Mouse (Mus musculus) c-Kit-negative CD71-positive TER-119-positive erythroid progenitor cells, embryonic 14.5 days (primary cell): ENCODE data around the gene Ablim1.

ENCODE experiments used
- DNase-seq: peaks from one replicate; pipeline ENCODE4 v3.0.0-alpha.2; 2013; ENCODE audit warnings: low read depth, low spot score

The Ablim1 gene

GRCm38 (mm10) chr19:57222657-57223056, 92.1 kb downstream of the Ablim1 start:
- DNase-seq, result no peak

- DNase-seq, result no peak
Observed at GRCm38 (mm10) chr19:57221684-57222235, 93.0 kb downstream of the Ablim1 start.

GRCm38 (mm10) chr19:57219758-57220157, 95.0 kb downstream of the Ablim1 start:
- no peak for DNase-seq

DNA sequence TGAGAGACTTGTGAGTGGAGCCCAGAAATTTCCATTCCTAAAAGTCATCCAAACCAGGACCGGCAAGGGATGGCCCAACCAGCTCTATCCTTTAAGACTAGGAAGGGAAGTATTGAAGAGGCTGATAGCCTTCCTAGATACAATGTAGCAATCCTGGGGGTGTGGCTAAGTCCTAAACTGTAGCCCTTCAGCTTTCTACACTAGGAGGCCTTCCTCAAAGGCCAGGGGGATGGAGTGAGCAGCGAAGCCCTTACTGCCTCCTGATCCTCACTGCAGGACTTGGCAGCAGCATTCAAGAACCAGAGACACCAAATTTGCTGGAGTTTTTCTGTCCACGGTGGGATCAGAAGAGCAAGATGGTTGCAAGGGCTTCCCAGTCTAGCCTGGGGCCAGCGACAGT, 97.6 kb downstream of the Ablim1 start:
- DNase-seq, result no peak

- no peak for DNase-seq
Observed at GRCm38 (mm10) chr19:57215527-57215926, 99.2 kb downstream of the Ablim1 start.

DNA sequence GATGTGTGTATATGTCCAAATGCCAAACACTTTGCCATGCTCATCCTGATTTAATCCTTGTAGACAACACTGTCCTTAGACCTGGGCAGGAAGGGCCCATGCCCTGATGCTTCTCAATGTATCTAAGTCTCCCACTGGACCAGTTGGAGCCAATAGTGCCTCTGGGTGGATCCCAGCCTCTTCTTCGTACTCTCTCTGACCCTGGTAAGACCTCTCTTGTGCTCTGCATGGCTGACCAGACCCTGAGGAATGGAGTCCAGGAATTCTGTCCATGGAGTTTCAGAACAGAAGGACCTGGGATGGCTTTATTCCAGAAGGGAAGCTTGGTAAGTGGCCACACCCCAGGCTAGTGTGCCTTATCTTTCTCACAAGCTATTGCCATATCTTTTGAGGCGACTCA, 102.3 kb downstream of the Ablim1 start:
- DNase-seq, result no peak

DNA sequence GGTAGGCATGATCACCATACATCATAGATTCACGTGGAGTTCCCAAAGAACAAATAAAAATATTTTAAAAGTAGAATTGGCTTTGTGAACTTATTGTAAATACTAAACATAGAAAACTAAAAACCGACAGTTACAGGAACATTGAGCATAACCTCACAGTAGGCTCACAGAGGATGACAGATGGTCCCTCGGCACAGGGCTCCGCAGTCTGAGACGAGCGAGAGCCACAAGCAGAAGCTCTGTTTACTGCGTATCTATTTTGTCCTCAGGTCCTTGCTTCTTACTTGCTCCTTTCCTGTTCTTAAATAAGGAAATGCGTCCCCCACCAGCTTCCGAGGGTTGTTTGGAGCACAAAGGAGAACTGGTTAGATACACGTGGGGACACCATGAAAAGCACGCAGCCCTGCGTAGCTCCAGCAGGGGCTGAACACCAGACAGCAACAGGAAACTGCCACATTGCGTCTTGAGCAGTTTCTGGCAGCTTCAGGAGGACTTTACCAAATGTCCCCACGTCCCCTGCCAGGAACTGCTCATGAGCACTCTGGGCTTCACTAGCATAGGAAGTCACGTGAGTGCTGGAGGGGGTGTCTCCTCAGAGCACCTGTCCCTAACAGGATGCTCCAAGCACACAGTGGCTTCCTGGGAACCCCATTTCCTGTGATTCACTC, 103.1 kb downstream of the Ablim1 start:
- DNase-seq, result no peak

- no peak for DNase-seq
Observed at GRCm38 (mm10) chr19:57210924-57211323, 103.8 kb downstream of the Ablim1 start.

GRCm38 (mm10) chr19:57204101-57204500, 110.6 kb downstream of the Ablim1 start:
- no peak for DNase-seq

DNA sequence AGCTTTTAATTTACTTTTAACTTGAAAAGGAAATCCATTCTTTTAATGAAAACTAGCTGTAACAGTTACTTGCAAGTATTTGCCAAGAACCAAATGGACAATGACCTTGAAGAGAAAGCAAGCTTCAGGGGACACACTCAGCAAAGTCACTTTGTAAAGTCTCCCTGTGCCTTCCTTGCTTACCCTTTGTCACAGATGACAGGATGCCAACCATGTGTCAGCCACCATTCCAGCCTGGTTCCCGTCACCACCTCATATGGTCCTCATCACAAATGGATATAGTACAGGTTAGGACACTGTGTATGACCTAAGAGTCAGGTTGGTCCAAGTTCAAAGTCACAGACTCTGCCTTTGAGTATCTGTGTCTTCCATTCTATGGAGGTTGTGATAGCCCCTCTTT, 112.2 kb downstream of the Ablim1 start:
- DNase-seq, result no peak

DNA sequence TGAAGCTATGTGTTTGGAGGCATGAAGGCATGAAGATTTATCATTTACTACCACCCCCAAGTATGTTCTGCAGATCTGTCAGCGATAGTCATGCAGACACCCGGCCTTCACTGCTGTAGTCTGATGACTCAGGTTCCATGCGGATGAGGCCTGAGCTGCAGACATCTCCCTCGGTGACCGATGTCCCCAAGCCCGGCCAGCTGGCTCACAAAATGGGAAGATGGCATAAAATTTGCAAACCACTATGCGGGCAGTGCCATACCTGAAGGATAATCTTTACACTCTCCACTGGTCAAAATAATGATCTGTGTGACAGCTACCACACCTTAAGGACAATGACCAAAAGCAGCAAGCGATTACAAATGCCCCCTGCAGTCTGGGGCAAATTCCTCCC, 113.6 kb downstream of the Ablim1 start:
- no peak for DNase-seq

- no peak for DNase-seq
Observed at GRCm38 (mm10) chr19:57200477-57201089, 114.1 kb downstream of the Ablim1 start.

GRCm38 (mm10) chr19:57199361-57199760, 115.4 kb downstream of the Ablim1 start:
- DNase-seq, result no peak

- DNase-seq, result no peak
Observed at GRCm38 (mm10) chr19:57198531-57198930, 116.2 kb downstream of the Ablim1 start.

DNA sequence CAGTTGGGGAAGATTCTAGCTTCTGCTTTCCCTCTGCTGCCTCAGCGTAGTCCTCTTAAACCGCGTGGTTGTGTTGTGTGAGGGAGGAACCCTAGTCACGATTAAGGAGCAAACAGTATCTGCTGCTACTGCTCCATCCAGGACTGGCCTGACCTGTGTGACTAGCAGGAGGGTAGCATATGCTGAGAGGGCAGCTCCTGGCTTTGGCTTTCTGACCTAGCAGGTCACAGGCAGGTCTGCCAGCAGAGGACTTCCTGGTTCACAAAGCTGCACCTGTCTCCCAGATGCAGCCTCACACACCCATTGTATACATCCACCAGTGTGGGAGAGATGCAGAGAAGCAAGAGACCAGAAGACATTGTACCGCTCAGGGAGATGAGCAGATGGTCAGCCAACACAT, 116.7 kb downstream of the Ablim1 start:
- no peak for DNase-seq

DNA sequence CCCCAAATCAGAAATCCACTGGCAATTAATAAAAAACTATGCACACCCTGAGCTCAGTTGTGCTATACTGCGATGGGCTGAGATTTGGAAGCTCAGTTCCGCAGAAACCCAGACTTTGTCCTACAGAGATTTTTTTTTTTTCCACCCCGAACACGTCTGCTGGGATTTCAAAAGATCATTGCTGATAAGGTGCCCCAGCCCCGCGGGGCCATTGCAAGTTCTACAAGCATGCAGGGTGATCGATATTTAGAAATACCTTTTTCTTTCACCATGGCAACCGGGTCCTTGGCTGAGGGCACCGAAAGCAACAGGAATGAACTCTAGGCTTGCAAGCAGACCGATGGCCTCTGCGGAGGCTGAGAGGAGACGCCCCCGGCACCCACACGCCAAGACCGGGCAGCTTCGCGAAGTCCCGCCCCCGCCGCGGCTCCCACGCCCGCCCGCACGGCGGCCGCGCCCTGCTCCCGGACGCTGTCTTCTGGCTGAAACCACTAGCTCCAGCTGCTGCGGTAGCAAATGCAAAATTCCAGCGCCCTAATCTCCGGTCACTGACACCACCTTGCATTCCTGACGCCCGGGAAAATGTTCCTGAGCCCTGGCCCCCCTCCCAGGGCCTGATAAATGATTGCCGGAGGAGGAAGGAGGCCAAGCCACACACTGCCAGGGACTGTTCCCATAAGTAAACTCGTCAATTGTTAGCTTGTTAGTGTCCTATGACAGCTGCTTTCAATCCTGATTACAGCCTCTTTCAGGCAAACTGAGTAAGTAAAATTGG, 117.5 kb downstream of the Ablim1 start:
- no peak for DNase-seq

- no peak for DNase-seq
Observed at GRCm38 (mm10) chr19:57196616-57197015, 118.1 kb downstream of the Ablim1 start.

DNA sequence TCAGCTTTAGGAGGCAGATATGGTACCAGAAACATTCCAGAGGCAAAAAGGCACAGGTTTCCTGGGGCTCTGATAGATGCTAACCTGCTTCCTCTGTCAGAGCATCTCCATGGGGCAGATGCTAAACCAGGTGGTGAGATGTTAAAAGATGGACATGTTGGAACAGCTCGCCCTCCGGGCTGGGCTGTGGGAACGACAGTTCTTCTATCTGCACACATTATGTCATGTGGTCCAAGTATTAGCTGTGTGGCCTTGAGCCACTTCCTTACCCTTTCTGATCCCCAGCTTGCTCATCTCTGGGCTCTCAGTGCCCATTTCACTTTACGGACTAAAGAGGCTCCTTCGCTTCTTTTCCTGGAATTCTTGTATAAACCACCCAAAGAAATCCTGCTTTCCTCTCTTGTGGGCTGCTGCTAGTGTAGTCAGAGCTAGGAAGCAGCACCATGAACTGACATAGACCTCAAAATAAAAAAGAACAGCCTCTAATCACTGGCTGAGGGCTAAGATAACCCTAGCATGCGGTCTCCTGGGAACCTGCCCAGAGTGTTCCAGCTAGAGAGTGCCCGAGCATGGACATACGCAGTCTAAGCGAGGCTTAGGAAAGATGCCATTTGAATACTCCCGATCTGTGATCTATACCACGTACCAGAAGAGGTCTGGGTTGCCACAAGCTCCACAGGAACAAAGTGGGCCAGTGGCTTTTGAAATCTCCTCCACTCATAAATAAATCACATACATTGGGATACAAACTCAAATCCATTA, 119.4 kb downstream of the Ablim1 start:
- DNase-seq, result no peak

GRCm38 (mm10) chr19:57193958-57194357, 120.8 kb downstream of the Ablim1 start:
- no peak for DNase-seq

- no peak for DNase-seq
Observed at GRCm38 (mm10) chr19:57193382-57193781, 121.3 kb downstream of the Ablim1 start.

GRCm38 (mm10) chr19:57191109-57191508, 123.6 kb downstream of the Ablim1 start:
- DNase-seq, result no peak

DNA sequence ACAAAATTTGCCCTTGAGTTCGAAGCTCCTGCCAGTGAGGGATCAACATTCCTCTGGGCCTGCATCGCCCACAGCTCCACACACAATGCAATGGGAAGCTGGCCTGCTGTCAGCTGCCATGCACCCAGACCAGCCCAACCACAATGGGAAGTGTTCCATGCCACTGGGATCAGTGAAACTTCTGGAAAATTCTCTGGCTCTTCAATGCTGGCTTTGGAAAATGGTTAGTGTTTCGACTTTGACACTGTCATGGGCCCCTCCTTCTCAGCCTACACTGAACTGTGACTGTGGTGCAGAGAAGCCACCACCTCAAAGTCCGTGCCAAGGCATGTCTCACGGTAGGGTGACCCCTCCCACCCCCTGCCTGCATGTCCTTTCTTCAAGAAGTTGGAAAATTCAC, 125.3 kb downstream of the Ablim1 start:
- no peak for DNase-seq
